Mouse (Mus musculus): ENCODE data around the gene Gphn. TPM values are rescaled to one million over a fixed set of nuclear protein-coding genes. Genes with fewer than 3 reads are reported as not detected.

Gene Gphn
- total RNA-seq, 1 experiment: 7.3 TPM

DNA sequence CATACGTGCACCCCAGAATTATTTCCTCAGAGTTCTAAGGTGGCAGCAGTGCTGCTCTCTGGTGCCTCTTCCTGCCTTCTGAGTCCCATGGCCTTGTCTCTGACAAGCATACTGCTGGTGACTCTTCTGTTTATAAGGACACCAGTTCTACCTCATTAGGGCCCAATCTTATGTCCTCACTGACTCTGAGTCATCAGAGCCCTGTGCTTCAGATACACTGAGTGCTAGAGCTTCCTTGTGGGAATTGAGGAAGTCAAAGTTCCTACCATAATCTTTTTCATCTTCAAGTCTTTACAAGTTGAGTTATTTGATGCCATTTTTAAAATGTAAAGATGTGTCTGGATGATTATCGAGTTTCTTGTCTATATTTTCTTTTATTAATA is 452.6 kb downstream of the Gphn start:
- H3K36me3 ChIP-seq (ENCODE audit: control insufficient read depth, insufficient read depth, low read length, poor library complexity, severe bottlenecking): no peaks in the 10 kb centered on the region

DNA sequence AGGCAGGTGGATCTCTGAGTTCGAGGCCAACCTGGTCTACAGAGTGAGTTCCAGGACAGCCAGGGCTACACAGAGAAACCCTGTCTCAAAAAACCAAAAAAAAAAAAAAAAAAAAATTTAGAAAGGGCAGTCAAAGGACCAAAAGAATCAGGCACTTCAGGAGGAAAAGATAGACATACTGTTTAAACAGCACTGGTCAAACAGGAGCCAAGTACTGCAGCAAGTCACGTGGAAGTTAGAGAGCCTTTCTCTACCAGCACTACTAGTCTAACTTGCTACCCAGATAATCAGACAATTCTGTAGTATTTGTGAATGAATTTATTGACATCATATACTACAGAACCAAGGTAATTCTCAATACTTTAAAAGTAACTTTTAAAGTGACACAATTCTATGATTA is 454.9 kb downstream of the Gphn start:
- Histone ChIP-seq H3K4me3 (ENCODE audit: insufficient read depth in 1 of 2, low read depth in 1 of 2, low read length in 2 of 2, poor library complexity in 1 of 2, severe bottlenecking in 1 of 2) (no peak overlapping the region), H3K36me3 (ENCODE audit: control insufficient read depth, insufficient read depth, low read length, poor library complexity, severe bottlenecking) (no peaks in the 10 kb centered on the region), H3K9ac (ENCODE audit: insufficient read depth, low read depth, low read length, poor library complexity, severe bottlenecking) (no peak overlapping the region), H3K9me3 (ENCODE audit: control insufficient read depth, insufficient read depth, low read depth, low read length) (no peaks in the 10 kb centered on the region), H3K4me1 (ENCODE audit: control insufficient read depth in 2 of 2, insufficient read depth in 2 of 2, low read length in 2 of 2, poor library complexity in 1 of 2) (no peaks in the 10 kb centered on the region), H3K27ac (ENCODE audit: insufficient read depth, low read depth, low read length, poor library complexity, severe bottlenecking) (no peak overlapping the region)
- TF ChIP-seq ZNF384 (IDR thresholded peaks at IDR 0.05; ENCODE audit: low read depth, low read length): no peak
- no peak for TF ChIP-seq HCFC1 (IDR thresholded peaks at IDR 0.05; ENCODE audit: borderline replicate concordance, insufficient read depth, low read length)
- TF ChIP-seq MAFK (IDR thresholded peaks at IDR 0.05; ENCODE audit: insufficient read depth, low read depth, low read length): no peak
- TF ChIP-seq CHD2 (IDR thresholded peaks at IDR 0.05; ENCODE audit: low read depth, low read length): no peak
- TF ChIP-seq ZC3H11A (IDR thresholded peaks at IDR 0.05; ENCODE audit: borderline replicate concordance, low read depth, low read length): no peak
- DNase-seq (ENCODE audit: low read depth, low spot score): no peak
- in situ Hi-C loops (cut with MboI; ENCODE audit: low sequenced_read_pairs in 2 of 2, unreplicated experiment in 2 of 2): no loop called here

More for the DNA sequence above, 452.6 kb downstream of the Gphn start:
- in situ Hi-C loops (cut with MboI; ENCODE audit: low sequenced_read_pairs in 2 of 2, unreplicated experiment in 2 of 2): no loop called here
- no peak for TF ChIP-seq CHD2 (IDR thresholded peaks at IDR 0.05; ENCODE audit: low read depth, low read length)
- TF ChIP-seq HCFC1 (IDR thresholded peaks at IDR 0.05; ENCODE audit: borderline replicate concordance, insufficient read depth, low read length): no peak
- no peak for TF ChIP-seq MAFK (IDR thresholded peaks at IDR 0.05; ENCODE audit: insufficient read depth, low read depth, low read length)
- no peak for TF ChIP-seq ZC3H11A (IDR thresholded peaks at IDR 0.05; ENCODE audit: borderline replicate concordance, low read depth, low read length)
- TF ChIP-seq ZNF384 (IDR thresholded peaks at IDR 0.05; ENCODE audit: low read depth, low read length): no peak
- Histone ChIP-seq H3K9ac (ENCODE audit: insufficient read depth, low read depth, low read length, poor library complexity, severe bottlenecking) (no peak overlapping the region), H3K4me1 (ENCODE audit: control insufficient read depth in 2 of 2, insufficient read depth in 2 of 2, low read length in 2 of 2, poor library complexity in 1 of 2) (no peaks in the 10 kb centered on the region), H3K4me3 (ENCODE audit: insufficient read depth in 1 of 2, low read depth in 1 of 2, low read length in 2 of 2, poor library complexity in 1 of 2, severe bottlenecking in 1 of 2) (no peak overlapping the region), H3K27ac (ENCODE audit: insufficient read depth, low read depth, low read length, poor library complexity, severe bottlenecking) (no peak overlapping the region), H3K9me3 (ENCODE audit: control insufficient read depth, insufficient read depth, low read depth, low read length) (no peaks in the 10 kb centered on the region)
- DNase-seq (ENCODE audit: low read depth, low spot score): no peak

DNA sequence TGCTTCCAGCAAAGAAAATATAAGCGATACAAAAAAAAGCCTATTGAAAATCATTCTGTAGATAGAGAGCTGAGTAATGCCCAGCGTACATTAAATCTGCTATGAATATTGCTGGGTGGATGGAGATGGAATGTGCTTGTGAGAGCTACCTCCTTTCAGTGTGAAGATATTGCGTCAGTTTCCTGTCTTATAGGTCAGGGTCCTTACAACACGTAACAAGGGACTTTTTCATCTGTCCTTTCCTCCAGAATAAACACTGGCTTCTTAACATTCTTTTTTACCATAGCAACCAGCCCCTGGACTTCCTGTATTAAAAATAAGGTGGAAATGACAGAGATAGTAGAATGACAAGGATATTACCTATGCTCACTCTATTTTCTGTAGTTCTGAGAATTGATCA is 456.1 kb downstream of the Gphn start:
- TF ChIP-seq ZC3H11A (IDR thresholded peaks at IDR 0.05; ENCODE audit: borderline replicate concordance, low read depth, low read length): no peak
- no peak for TF ChIP-seq ZNF384 (IDR thresholded peaks at IDR 0.05; ENCODE audit: low read depth, low read length)
- no peak for TF ChIP-seq CHD2 (IDR thresholded peaks at IDR 0.05; ENCODE audit: low read depth, low read length)
- TF ChIP-seq MAFK (IDR thresholded peaks at IDR 0.05; ENCODE audit: insufficient read depth, low read depth, low read length): no peak
- TF ChIP-seq HCFC1 (IDR thresholded peaks at IDR 0.05; ENCODE audit: borderline replicate concordance, insufficient read depth, low read length): no peak
- H3K4me3 ChIP-seq (ENCODE audit: insufficient read depth in 1 of 2, low read depth in 1 of 2, low read length in 2 of 2, poor library complexity in 1 of 2, severe bottlenecking in 1 of 2): no peak overlapping the region
- no peak for DNase-seq (ENCODE audit: low read depth, low spot score)
- H3K9me3 ChIP-seq (ENCODE audit: control insufficient read depth, insufficient read depth, low read depth, low read length): no peaks in the 10 kb centered on the region
- no peaks in the 10 kb centered on the region for H3K4me1 ChIP-seq (ENCODE audit: control insufficient read depth in 2 of 2, insufficient read depth in 2 of 2, low read length in 2 of 2, poor library complexity in 1 of 2)
- H3K27ac ChIP-seq (ENCODE audit: insufficient read depth, low read depth, low read length, poor library complexity, severe bottlenecking): no peak overlapping the region
- in situ Hi-C loops (cut with MboI; ENCODE audit: low sequenced_read_pairs in 2 of 2, unreplicated experiment in 2 of 2): no loop called here
- H3K9ac ChIP-seq (ENCODE audit: insufficient read depth, low read depth, low read length, poor library complexity, severe bottlenecking): no peak overlapping the region
- H3K36me3 ChIP-seq (ENCODE audit: control insufficient read depth, insufficient read depth, low read length, poor library complexity, severe bottlenecking): no peaks in the 10 kb centered on the region

DNA sequence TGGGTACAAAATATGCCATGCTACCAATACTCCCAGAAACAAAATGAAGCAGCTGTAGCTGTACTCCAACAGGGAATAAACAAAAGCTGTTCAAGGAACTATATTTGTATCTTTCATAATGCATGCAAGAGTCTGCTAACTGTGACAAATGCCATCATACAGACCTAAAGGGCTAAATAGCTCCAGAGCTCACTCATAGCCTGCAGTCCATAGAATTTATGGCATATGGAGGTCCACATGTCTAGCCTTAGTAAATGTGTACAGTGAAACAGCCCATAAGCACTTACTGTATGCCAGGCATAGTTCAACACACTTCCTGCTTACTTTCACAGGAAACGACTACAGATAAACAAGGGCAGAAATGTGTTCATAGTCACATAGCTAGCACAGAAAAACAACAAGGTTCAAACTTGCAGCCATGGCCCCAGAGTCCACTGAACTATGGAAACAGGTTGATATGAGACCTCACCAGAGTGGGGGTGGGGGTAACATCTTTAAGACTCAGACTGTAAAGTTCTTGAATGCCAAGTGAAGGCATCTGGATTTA is 459.6 kb downstream of the Gphn start:
- no peak overlapping the region for H3K9ac ChIP-seq (ENCODE audit: insufficient read depth, low read depth, low read length, poor library complexity, severe bottlenecking)
- in situ Hi-C loops (cut with MboI; ENCODE audit: low sequenced_read_pairs in 2 of 2, unreplicated experiment in 2 of 2): no loop called here
- DNase-seq (ENCODE audit: low read depth, low spot score): no peak
- H3K27ac ChIP-seq (ENCODE audit: insufficient read depth, low read depth, low read length, poor library complexity, severe bottlenecking): no peak overlapping the region
- no peak overlapping the region for H3K4me3 ChIP-seq (ENCODE audit: insufficient read depth in 1 of 2, low read depth in 1 of 2, low read length in 2 of 2, poor library complexity in 1 of 2, severe bottlenecking in 1 of 2)
- H3K9me3 ChIP-seq (ENCODE audit: control insufficient read depth, insufficient read depth, low read depth, low read length): no peaks in the 10 kb centered on the region
- no peak for TF ChIP-seq MAFK (IDR thresholded peaks at IDR 0.05; ENCODE audit: insufficient read depth, low read depth, low read length)
- no peak for TF ChIP-seq ZNF384 (IDR thresholded peaks at IDR 0.05; ENCODE audit: low read depth, low read length)
- TF ChIP-seq CHD2 (IDR thresholded peaks at IDR 0.05; ENCODE audit: low read depth, low read length): no peak
- no peak for TF ChIP-seq ZC3H11A (IDR thresholded peaks at IDR 0.05; ENCODE audit: borderline replicate concordance, low read depth, low read length)
- no peak for TF ChIP-seq HCFC1 (IDR thresholded peaks at IDR 0.05; ENCODE audit: borderline replicate concordance, insufficient read depth, low read length)
- no peaks in the 10 kb centered on the region for H3K36me3 ChIP-seq (ENCODE audit: control insufficient read depth, insufficient read depth, low read length, poor library complexity, severe bottlenecking)
- no peaks in the 10 kb centered on the region for H3K4me1 ChIP-seq (ENCODE audit: control insufficient read depth in 2 of 2, insufficient read depth in 2 of 2, low read length in 2 of 2, poor library complexity in 1 of 2)

DNA sequence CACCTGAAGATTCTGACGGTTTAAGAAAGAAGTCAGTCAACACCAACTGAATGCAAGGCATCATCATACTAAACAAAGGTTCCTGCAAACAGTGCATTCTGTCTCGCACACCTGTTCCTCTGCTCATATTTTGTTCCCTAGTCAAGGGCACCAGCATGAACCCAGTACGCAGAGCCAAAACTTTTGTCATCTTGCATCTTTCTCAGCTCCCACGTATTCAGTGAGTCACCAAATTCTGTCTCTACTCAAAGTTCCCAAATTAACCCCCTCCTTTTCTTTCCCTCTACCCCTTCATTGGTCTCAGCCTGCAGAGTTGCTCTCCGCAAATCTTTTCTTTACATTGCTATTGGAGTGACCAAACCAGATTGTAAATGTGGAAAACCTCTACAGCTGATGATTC is 462.7 kb downstream of the Gphn start:
- in situ Hi-C loops (cut with MboI; ENCODE audit: low sequenced_read_pairs in 2 of 2, unreplicated experiment in 2 of 2): no loop called here
- Histone ChIP-seq H3K36me3 (ENCODE audit: control insufficient read depth, insufficient read depth, low read length, poor library complexity, severe bottlenecking) (no peaks in the 10 kb centered on the region), H3K9me3 (ENCODE audit: control insufficient read depth, insufficient read depth, low read depth, low read length) (no peaks in the 10 kb centered on the region), H3K4me3 (ENCODE audit: insufficient read depth in 1 of 2, low read depth in 1 of 2, low read length in 2 of 2, poor library complexity in 1 of 2, severe bottlenecking in 1 of 2) (no peak overlapping the region), H3K9ac (ENCODE audit: insufficient read depth, low read depth, low read length, poor library complexity, severe bottlenecking) (no peak overlapping the region), H3K4me1 (ENCODE audit: control insufficient read depth in 2 of 2, insufficient read depth in 2 of 2, low read length in 2 of 2, poor library complexity in 1 of 2) (no peaks in the 10 kb centered on the region), H3K27ac (ENCODE audit: insufficient read depth, low read depth, low read length, poor library complexity, severe bottlenecking) (no peak overlapping the region)
- no peak for TF ChIP-seq ZNF384 (IDR thresholded peaks at IDR 0.05; ENCODE audit: low read depth, low read length)
- TF ChIP-seq CHD2 (IDR thresholded peaks at IDR 0.05; ENCODE audit: low read depth, low read length): no peak
- no peak for TF ChIP-seq HCFC1 (IDR thresholded peaks at IDR 0.05; ENCODE audit: borderline replicate concordance, insufficient read depth, low read length)
- no peak for TF ChIP-seq ZC3H11A (IDR thresholded peaks at IDR 0.05; ENCODE audit: borderline replicate concordance, low read depth, low read length)
- TF ChIP-seq MAFK (IDR thresholded peaks at IDR 0.05; ENCODE audit: insufficient read depth, low read depth, low read length): no peak
- DNase-seq (ENCODE audit: low read depth, low spot score): no peak

Data from ES-E14 (cell line).